Mouse (Mus musculus): ENCODE data around the gene Rab3d.

The Rab3d gene

DNA sequence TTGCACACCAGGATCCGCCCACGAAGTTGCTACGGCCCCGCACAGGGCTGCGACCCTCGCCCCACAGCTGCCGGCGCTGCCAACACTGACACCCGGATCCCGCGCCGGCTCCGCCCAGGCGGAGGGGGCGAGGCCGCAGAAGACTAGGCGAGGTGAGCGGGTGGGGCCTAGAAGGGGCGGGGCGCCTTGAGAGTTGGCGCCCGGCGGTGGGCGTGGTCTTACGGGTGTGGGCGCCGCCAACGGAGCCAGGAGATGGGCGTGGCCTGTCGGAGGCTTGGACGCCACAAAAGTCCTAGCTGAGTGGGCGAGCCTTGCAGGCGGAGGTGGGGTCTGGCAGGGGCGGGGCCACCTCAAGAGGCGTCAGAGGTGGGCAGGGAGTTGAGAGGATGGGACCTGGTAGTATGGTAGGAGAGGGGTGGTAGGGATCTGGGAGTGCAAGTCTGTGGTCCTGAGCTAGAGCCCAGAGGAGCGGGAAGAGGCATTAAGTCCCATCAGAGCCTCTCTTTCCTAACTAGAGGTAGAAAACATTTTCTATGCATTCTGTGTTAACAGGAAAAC is at the start of gene Rab3d:
Gene Rab3d, minus strand, starts transcription at position 158 of the 558 bp plus-strand sequence.
- DNase-seq (ENCODE audit: low spot score) = peak; percentile 86

DNA sequence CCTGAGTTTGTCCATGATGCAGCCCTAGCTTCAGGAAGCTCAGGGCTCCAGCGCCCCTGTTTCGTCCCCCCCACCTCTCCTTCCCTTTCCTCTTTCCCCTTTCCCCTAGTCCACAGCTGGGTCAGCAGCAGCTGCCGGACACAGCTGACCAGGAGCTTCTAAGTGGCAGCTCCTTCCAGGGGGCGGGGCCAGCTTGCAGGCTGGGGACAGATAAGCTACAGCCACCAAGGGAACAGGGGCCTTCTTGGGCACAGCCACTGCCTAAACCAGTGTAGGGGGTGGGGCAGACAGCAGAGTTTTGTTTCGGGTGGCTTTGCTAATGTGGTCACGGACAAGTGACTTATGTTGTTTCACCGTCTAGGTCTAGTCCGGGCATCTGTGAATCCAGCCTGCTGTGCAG is 45.4 kb upstream of the Rab3d start, which contains the start of gene Epor:
Gene Epor, minus strand, starts transcription at position 90 of the 400 bp plus-strand sequence.
- no peak for DNase-seq (ENCODE audit: low spot score)

DNA sequence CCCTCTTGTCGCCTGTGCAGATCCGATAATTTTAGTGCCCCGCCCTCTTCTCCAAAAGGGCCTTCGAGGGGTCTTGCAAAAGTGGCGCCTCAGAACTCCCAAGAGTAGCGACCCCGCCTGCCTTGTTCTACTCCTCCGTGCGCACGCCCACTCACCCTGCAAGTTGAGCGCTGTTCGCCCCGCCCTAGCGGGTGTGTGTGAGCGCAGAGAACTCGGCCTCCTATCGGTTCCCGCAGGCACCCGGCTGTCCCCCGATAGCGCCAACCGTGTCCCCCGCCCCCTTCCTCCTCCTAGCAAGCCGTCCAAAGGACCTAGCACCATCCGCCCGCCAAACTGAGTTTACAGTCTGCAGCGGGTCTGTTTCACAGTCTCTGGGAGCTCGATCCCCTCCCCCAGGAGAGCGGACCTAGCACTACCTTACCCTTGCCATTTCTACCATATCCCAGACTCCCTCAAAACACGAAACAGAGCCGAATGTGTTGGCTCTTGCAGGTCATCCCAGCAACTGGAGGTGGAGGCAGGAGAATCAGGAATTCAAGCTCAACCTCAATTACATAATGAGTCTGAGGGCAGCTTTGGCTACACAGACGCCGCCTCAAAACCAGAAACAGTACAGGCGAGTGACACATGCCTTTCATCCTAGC is 44.5 kb upstream of the Rab3d start:
- no peak for DNase-seq (ENCODE audit: low spot score)

DNA sequence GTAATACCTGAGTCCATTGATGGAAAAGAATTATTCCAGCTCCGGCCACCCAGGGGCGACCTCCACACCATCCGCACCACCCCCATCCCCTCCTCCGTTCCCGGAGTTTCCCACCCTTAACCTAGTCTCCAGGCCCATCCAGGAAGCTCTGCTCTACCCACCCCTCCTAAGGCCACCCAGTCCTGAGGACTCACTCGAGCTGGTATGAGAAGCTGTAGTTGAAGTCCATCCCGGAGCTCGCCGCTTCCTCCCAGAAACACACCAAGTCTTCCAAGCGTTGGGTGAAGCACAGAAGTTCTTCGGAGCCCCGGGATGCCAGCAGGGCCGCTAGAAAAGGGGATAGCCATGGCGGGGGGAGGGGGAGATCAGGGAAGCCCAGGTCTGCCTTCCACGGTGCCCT is 44.0 kb upstream of the Rab3d start:
- no peak for DNase-seq (ENCODE audit: low spot score)

DNA sequence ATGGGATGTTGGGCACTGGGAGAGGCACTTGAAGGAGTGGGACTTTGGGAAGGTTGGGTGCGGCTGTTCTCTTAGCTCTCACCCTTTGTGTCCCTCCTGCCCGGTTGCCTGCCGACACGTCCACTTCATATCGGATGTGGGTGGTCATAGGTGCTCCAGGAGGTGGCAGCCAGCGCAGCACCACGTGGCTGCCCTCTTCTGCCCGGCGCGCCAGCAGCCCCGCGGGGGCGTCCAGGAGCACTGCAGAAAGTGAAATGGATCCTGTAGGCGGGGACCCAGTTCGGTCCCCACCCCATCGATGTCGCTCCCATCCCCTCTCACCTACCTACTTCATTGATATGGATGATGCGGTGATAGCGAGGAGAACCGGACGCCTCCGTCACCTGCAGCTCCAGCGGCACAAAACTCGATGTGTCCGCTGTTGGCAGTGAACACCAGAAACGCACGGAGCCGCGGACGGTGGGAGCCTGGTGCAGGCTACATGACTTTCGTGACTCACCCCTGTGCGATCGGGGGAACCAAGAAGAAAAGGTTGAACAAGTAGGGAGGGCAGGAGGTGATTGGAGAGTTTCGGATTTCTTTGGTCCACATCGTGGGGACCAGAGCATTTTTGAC is 43.5 kb upstream of the Rab3d start:
- DNase-seq (ENCODE audit: low spot score) = no peak

DNA sequence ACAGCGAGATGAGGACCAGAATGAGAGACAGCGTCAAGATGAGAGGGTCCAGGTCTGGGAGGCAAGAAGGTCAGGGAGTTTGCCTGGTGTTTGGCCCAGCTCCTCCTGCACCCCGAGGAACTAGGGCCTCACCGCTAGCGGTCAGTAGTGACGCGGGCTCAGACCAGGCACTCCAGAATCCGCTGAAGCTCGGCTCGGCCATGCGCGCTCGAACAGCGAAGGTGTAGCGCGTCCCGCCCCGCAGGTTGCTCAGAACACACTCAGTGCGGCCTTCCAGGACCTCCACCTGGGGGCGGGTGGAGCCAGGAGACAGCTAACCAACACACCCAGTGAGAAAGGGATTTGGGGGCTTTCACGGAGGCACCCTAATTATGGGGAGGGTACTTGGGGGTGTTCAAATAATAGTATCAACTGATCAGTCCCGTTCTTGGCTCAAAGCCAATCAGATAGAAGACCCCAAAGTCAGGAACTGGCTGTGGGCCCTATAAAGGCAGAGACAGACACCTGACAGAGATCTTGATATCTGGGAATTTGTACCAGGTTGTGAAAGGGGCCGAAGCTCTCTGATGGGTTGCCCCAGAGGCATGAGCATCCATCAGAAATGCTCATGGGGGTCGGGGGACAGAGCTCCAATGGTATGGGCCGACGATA is 42.7 kb upstream of the Rab3d start:
- no peak for DNase-seq (ENCODE audit: low spot score)

DNA sequence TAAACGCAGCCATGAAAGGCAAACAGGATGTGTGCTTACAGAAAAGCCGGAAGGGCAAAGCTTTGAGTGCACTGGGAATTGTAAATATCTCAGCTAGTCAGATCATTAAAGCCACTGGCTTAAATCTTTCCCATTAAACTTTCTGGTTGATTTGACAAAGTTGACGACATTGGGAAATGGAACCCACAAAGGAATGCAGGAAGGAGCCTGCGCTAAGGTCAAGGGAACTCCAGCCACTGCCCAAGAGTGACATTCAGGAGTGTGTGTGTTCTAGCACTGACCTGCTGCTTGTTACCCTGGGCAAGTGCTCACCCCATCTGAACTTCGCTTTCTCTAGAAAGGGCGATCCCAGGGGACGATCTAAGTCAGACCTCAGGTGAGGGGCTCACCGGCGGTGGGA is 42.1 kb upstream of the Rab3d start:
- no peak for DNase-seq (ENCODE audit: low spot score)

DNA sequence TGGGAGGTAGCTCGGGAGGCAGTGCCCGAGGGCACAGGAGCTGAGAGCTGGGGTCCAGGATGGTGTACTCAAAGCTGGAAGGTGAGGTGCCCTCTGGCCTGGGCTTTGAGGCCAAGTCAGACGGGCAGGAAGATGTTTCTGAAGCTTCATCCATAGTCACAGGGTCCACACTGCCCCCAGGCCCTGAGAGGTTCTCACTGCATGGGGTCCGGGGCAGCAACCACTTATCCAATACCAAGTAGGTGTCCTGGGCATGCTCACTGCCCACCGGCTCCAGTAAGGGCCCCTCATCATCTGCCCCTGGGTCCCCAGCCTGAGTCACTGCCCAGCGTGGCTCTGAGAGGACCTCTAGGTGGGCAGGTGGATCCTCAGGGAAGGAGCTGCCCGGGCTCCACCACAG is 41.3 kb upstream of the Rab3d start:
- no peak for DNase-seq (ENCODE audit: low spot score)

GRCm38 (mm10) chr9:21958372-21958771 is 40.4 kb upstream of the Rab3d start:
- DNase-seq (ENCODE audit: low spot score) = no peak

- peak; percentile 93 for DNase-seq (ENCODE audit: low spot score)
Measured at GRCm38 (mm10) chr9:21955570-21956281, 37.7 kb upstream of the Rab3d start, which contains the start of gene Swsap1. Gene Swsap1 (plus strand): TSS chr9:21955755.

GRCm38 (mm10) chr9:21955225-21955569 is 37.2 kb upstream of the Rab3d start:
- DNase-seq (ENCODE audit: low spot score) = no peak

GRCm38 (mm10) chr9:21954635-21955034 is 36.6 kb upstream of the Rab3d start:
- no peak for DNase-seq (ENCODE audit: low spot score)

DNA sequence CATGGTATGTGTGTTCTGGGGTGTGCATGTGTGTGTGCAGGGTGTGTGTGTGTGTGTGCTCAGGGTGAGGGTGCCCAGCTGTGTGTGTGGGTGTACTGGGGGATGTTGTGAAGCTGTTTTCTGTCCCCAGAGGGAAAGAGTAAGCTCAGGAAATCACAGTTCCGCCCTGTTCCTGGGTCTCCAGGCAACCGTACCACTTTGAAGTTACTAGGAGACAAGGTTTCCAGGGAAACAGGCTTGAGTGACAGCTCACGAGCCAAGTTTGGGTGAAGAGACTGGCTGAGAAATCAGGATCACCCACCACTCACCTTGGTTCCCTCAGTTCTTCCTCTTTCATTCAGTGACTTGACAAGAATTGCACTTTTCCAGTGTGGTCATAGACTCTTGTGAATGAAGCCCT is 35.6 kb upstream of the Rab3d start:
- DNase-seq (ENCODE audit: low spot score) = no peak

- DNase-seq (ENCODE audit: low spot score) = no peak
Measured at GRCm38 (mm10) chr9:21951977-21952376, 34.0 kb upstream of the Rab3d start.

GRCm38 (mm10) chr9:21950322-21950721 is 32.3 kb upstream of the Rab3d start:
- no peak for DNase-seq (ENCODE audit: low spot score)

DNA sequence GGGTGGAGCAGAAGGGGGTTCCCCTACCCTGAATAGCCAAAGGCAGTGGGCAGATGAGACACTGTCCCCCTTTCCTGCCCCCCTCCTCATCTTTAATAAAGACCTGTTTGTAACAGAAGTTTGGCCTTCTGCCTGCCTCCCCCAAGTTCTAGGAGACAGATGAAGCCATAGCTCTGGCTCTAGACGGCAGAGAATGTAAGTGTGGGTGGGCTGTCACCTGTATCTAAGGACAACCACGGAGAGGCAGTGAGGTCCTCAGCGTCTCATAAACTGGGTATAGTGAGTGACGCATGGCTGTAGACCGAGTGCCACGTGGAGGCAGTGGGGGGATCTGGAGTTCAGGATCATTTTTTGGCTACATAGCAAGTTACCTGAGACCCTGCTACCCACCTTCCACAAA is 30.8 kb upstream of the Rab3d start:
- no peak for DNase-seq (ENCODE audit: low spot score)

DNA sequence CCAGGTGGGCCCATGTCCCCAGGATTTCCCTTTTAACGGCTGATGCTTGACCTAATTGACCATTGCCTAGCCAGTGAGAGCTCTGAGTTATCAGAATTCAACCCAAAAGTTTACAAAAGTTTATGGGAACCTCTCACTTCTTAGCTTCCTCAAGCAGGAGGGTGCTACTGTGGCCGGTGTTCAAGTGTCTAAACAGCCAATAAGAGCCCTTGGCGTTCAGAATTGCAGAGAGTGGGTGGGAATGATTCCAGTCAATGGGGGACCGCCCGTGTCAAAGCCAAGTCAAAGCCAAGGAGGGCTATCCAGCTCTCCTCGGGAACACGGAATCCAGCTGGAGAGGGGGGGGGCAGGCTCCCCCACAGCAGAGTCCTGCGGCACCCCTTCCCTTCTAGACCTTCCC is 30.2 kb upstream of the Rab3d start:
- DNase-seq (ENCODE audit: low spot score) = no peak

DNA sequence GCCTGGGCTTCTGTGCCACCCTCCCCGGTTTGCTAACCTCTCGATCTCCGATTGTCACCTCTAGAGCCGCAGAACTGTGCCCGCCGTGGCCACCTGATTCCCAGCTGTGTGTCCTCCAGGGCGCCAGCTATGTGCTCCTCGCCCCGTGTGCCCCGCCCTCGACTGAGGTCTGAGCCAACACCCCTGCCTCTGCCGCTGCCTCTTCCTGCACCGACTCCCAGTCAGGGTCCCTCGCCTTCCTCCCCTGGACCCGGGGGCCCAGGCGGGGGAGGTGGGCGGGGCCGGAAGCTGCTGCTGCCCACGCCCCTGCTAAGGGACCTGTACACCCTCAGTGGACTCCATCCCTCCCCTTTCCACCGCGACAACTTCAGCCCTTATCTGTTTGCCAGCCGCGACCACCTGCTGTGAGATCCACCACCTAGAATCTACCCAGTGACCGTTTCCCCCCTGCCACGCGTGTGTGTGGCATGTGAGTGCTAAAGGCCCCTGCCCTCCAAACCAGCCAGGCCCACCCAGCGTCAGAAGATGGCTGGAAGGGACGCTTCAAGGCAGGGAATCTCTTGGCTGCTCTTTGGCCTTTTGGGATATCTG is 29.6 kb upstream of the Rab3d start:
- DNase-seq (ENCODE audit: low spot score) = no peak

GRCm38 (mm10) chr9:21944267-21944666 is 26.3 kb upstream of the Rab3d start:
- DNase-seq (ENCODE audit: low spot score) = no peak

DNA sequence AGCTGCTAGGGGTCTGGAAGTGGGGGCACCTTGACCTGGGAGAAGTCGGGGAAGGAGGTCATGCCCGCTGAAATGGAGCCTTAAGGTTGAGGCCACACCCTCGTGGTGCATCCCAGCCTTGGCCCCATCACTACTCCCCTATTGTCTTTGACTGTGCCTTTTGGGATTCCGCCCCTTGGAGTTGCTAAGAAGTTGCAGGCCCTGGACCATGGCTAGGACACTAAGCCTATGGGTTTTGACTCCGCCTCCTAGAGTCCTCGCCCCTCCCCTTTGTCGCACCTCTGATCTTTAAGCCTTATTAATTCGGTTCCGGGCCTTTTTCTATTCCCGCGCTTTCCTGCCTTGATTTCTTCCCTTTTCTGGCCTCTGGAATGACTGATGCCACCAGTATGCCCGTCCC is 25.6 kb upstream of the Rab3d start:
- no peak for DNase-seq (ENCODE audit: low spot score)

DNA sequence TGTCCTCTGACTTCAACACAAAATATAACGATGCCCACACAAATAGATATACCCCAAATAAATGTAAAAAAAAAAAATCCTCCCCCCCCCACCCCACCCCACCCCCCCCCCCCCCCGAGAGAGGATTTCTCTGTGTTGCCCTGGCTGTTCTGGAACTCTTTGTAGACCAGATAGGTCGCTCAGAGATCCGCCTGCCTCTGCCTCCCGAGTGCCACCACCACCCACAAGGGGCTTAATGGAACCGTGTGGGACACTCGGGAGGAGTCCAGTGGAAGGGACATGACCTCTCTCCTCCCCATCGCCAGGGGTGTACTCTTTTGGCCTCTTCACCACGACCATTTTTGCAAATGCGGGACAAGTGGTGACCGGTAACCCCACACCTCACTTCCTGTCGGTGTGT is 25.1 kb upstream of the Rab3d start:
- no peak for DNase-seq (ENCODE audit: low spot score)

GRCm38 (mm10) chr9:21938234-21938855 is 20.4 kb upstream of the Rab3d start:
- no peak for DNase-seq (ENCODE audit: low spot score)

Data from urinary bladder, postnatal 10 days (tissue).